Mouse (Mus musculus) urinary bladder, adult 2 months (tissue): ENCODE results near the gene Tab1. TPM values are rescaled to one million over a fixed set of nuclear protein-coding genes. Genes with fewer than 3 reads are reported as not detected.
"Not testable (repeated sequence)": the region's sequence is repeated elsewhere in the genome, so short reads cannot be mapped to it uniquely, and the experiment has no call there.

Source experiments
- DNase-seq: peaks from one replicate; pipeline ENCODE4 v3.0.0; 2022; ENCODE audit warnings: low spot score
- polyA plus RNA-seq: library from polyadenylated mRNA; depleted of rRNA; stranded (reverse); fragments of >200 nt; gene quantifications from 2 replicates; pipeline ENCODE4 v1.2.3, GENCODE M21; 2012

Gene Tab1
- polyA plus RNA-seq, 1 experiment = 36.7 TPM

DNA sequence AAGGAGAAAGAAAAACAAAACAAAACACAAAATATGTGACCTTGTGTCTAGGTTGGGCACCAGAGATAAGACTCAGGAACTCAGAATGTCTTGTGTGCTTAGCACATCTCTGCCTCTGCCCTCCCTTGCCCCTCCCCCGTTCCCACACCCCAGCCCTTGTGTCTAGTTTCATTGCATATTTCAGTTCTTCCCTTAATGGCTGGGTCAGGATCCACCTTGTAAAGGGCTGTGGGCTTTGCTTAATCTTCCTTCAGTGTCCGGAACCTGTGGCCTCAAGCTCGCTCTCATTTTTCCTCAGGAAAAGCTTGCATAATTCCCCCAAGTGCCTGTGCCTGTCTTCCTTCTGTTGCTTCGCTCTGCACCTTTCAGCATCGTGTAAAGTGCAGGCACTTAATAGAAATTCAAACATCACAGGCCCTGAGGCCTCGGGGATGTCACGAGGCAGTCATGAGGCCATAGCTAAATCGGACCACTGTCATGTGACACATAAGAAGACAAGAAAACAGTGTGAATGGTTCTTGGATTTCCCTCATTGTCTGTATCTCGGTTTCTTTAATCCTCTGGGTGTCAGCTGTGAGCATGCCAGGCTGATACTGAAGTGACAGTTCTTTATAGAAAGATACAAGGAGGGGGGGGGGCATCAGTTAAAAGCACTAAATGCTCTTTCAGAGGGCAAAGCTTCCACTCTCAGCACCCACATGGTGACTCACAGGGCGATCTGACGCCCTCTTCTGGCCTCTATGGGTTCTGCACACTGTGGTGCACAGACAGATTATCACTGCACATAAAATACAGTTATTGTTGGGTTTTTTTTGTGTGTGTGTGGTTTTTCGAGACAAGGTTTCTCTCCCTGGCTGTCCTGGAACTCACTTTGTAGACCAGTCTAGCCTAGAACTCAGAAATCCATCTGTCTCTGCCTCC lies 27.2 kb upstream of the Tab1 start:
- DNase-seq = no peak

DNA sequence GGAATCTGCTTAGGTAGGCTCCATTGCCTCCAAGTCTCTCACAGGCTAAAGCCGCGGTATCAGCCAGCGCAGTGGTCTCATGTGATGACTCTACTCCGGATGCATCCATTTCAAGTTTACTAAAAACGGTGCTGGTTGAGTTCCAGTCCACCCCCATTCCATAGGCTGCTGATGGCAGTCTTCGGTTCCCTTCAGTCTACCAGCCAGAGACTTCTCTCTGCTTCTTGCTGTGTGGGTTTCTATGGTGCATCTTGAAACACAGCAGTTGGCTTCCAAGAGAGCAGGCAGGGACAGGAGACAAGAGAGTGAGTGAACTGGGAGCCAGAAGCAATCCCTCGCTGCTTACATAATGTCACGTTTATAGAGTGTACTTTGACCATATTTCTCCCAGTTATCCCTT lies 25.8 kb upstream of the Tab1 start:
- no peak for DNase-seq

GRCm38 (mm10) chr15:80107575-80107974 lies 25.4 kb upstream of the Tab1 start:
- no peak for DNase-seq

- no peak for DNase-seq
Measured at GRCm38 (mm10) chr15:80111436-80111835, 21.5 kb upstream of the Tab1 start.

- DNase-seq = no peak
Measured at GRCm38 (mm10) chr15:80112499-80112898, 20.4 kb upstream of the Tab1 start.

- DNase-seq = no peak
Measured at GRCm38 (mm10) chr15:80114414-80114813, 18.5 kb upstream of the Tab1 start.

DNA sequence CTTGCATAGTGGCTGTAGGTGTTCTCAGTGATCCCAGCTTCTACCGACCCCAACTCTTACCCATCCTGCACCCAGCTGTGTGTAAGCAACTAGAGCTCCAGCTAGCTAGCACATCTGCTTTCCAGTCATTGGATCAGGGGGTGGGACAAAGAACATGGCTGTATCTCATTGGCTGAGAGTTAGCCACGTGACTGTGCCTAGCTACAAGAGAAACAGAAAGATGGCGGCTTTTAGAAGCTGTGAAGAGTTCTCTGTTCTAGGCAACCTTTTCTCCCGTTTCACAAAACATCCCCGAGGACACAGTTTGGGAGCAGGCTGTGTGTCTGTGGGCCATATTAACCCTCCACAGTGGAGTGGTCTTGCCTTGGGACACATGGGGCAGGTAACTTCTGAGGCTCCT lies 17.7 kb upstream of the Tab1 start:
- no peak for DNase-seq

DNA sequence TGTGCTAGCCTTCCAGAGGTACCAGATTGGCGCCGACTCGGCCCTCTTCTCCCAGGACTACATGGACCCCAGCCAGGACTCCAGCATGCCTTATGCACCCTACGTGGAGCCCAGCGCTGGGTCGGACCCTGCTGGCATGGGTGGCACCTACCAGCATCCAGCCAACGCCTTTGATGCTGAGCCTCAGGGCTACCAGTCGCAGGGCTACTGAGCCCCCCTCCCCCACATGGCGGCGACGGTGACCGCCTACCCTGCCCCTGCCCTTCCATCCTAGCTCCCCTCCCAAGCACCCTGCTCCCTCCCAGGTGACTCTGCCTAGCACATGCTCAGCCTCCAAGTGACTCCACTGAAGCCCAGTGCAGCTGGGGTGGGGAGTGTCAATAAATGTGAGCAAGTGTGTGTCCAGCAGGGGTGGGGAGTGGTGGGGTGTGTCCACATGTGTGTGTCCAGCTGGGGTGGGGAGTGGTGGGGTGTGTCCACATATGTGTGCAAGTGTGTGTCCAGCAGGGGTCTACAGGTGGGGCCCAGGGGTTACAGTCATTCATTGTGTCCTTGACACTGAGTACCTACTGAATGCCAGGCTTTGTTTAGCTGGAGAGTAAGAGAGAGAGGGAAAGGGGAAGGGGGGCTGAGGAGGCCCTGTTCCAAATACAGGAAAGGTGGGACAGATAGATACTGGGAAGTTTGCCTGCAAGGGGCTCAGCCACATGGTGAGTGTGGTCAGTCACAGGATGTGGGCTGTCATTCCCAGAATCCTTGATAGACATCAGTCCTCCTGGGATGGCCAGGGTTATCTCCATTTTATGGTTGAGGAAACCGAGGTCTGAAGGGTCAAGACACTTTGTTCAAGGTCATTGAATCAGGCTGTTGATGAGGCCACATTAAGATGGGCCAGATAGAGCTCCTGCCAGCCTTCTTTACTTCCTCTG lies 16.8 kb upstream of the Tab1 start:
- DNase-seq = no peak

DNA sequence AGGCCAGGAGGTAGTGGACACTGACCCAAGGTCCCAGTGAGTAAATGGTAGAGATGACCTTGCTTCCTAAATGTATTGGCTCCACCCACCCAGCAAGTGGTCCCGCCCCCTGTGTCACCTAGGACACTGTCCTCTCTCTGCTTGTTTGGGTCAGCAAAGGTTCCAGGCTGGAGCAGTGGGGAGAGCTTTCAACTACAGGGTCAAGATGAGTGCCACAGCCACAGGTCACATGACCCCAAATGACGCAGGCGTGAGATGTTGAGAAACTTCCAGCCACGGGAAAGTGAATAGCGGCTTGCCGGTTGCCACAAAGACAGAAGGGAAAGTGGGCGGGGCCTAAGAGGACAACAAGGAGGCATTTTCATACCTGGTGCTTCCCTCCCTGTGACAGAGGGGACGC lies 15.8 kb upstream of the Tab1 start:
- DNase-seq = no peak

GRCm38 (mm10) chr15:80119076-80119475 lies 13.9 kb upstream of the Tab1 start:
- no peak for DNase-seq

DNA sequence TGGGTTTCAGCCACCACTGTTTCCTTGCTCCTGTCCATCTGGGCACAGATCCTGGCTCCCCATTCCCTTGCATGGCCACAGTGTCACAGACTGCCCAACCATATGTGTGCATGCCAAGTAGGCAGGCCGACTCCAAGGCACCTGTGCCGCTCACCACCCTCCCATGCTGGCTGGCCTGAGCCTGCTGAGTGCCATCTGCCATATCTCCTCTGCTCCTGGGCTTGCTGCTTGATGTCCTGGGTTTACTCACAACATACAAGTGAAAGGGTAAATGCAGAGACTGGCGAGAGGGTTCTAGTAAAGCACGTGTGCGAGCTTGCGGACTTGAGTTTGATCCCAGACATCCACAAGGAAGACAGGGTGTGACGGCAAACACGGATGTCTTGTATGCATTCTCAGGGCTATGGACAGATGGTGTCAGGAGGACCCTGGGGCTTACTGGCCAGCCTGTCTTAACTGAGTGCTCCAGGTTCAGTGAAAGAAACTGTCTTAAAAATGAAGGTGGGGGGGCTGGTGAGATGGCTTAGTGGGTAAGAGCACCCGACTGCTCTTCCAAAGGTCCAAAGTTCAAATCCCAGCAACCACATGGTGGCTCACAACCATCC lies 11.1 kb upstream of the Tab1 start:
- no peak for DNase-seq

DNA sequence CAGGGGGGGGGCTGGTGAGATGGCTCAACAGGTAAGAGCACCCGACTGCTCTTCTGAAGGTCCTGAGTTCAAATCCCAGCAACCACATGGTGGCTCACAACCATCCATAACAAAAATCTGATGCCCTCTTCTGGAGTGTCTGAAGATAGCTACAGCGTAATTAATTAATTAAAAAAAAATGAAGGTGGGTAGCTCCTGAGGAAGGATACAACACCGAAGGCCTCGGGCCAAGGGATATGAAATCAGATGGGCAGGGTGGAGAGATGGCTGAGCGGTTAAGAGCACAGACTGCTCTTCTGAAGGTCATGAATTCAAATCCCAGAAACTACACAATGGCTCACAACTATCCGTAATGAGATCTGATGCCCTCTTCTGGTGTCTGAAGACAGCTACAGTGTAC lies 10.5 kb upstream of the Tab1 start:
- DNase-seq = not testable (repeated sequence)

- no peak for DNase-seq
Measured at GRCm38 (mm10) chr15:80124651-80125050, 8.3 kb upstream of the Tab1 start.

- no peak for DNase-seq
Measured at GRCm38 (mm10) chr15:80127191-80127590, 5.7 kb upstream of the Tab1 start.

- no peak for DNase-seq
Measured at GRCm38 (mm10) chr15:80129982-80130381, 2.9 kb upstream of the Tab1 start.

DNA sequence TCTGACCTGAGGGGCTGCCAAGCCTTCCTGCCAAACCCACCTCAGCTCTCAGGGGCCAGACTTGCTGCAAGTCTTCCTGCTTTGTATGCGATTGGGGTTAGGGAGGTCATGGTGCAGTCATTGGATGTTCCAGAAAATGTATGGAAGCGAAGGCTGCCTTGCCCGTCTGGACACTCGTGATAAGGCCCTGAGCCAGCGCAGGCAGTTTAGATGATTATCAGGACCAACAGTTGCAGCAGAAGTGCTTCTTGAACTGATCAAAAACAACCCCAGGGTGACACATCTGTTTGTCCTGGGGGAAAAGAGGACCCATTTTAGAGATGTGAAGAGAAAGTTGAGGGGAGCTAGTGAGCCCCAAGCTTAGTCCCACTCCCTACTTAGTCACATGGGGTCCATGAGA lies 2.2 kb upstream of the Tab1 start:
- DNase-seq = no peak

- DNase-seq = no peak
Measured at GRCm38 (mm10) chr15:80131421-80131820, 1.5 kb upstream of the Tab1 start.

- DNase-seq = no peak
Measured at GRCm38 (mm10) chr15:80132452-80132851, 475 bp upstream of the Tab1 start.

GRCm38 (mm10) chr15:80133682-80134449 lies 939 bp downstream of the Tab1 start:
- DNase-seq = no peak

DNA sequence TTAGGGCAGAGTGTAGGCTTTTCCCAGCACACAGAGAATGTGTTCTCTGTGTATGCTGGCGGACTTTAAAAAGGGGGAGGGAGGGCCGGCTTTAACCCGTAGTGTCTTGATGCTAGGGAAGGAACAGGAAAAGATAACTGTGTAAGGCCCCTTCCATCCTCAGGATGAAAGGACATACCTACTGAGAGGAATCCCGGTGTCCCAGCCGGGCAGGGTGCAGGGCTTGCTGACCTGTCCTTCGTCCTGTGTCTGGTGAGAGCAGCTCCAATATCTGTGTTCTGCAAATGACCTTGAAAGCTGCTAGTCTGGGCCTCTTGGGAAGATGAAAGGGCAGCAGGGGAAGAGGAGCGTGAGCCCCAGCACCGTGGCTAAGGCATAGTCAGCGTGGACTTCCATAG lies 1.5 kb downstream of the Tab1 start:
- no peak for DNase-seq

- DNase-seq = no peak
Measured at GRCm38 (mm10) chr15:80135499-80135898, 2.6 kb downstream of the Tab1 start.

- no peak for DNase-seq
Measured at GRCm38 (mm10) chr15:80136645-80137044, 3.7 kb downstream of the Tab1 start.
